Mouse (Mus musculus) CH12.LX (cell line): ENCODE results near the gene Asxl1.

Experiments used
- CTCF ChIP-seq, 2 experiments: IDR thresholded peaks in 1 of 2; conservative IDR thresholded peaks in 1 of 2; 2 replicates each; pipeline ENCODE4 v1.5.1; 2011 to 2012; ENCODE audit warnings: low read depth in 2 of 2, low read length in 2 of 2, improper control_type of control experiment in 1 of 2, inconsistent platforms in 1 of 2, mild to moderate bottlenecking in 1 of 2, moderate library complexity in 1 of 2
- E2F4 ChIP-seq: IDR thresholded peaks from 2 replicates; pipeline ENCODE4 v1.6.1; 2011; ENCODE audit warnings: low read depth, low read length, improper control_type of control experiment; ENCODE audit not compliant: insufficient replicate concordance
- ELF1 ChIP-seq: IDR thresholded peaks from 2 replicates; pipeline ENCODE4 v1.6.1; 2014; ENCODE audit warnings: low read depth, mild to moderate bottlenecking, inconsistent platforms, low read length, improper control_type of control experiment
- EP300 ChIP-seq: IDR thresholded peaks from 2 replicates; pipeline ENCODE4 v1.6.1; 2011; ENCODE audit warnings: low read length, improper control_type of control experiment
- GABPA ChIP-seq: IDR thresholded peaks from 2 replicates; pipeline ENCODE4 v1.6.1; 2012; ENCODE audit warnings: low read depth, low read length, improper control_type of control experiment, inconsistent platforms; ENCODE audit not compliant: insufficient replicate concordance
- MAX ChIP-seq: IDR thresholded peaks from 2 replicates; pipeline ENCODE4 v1.6.1; 2011; ENCODE audit warnings: low read length, improper control_type of control experiment
- NRF1 ChIP-seq: IDR thresholded peaks from 2 replicates; pipeline ENCODE4 v1.6.1; 2014; ENCODE audit warnings: low read depth, mild to moderate bottlenecking, inconsistent platforms, low read length, improper control_type of control experiment, moderate library complexity
- POLR2A ChIP-seq: IDR thresholded peaks from 2 replicates; pipeline ENCODE4 v1.6.1; 2011; ENCODE audit warnings: low read depth, mild to moderate bottlenecking, improper control_type of control experiment, low read length
- POLR2AphosphoS2 ChIP-seq: IDR thresholded peaks from 2 replicates; pipeline ENCODE4 v1.6.1; 2011; ENCODE audit warnings: low read depth, low read length, improper control_type of control experiment
- TCF12 ChIP-seq: IDR thresholded peaks from 2 replicates; pipeline ENCODE4 v1.6.1; 2014; ENCODE audit warnings: low read depth, mild to moderate bottlenecking, inconsistent platforms, low read length, improper control_type of control experiment
- USF2 ChIP-seq: conservative IDR thresholded peaks from 2 replicates; pipeline ENCODE4 v1.6.1; 2011; ENCODE audit warnings: low read depth, low read length, improper control_type of control experiment

GRCm38 (mm10) chr2:153338361-153339350 is 7.0 kb upstream of the Asxl1 start:
- TF ChIP-seq ELF1 = no peak
- TF ChIP-seq CTCF (conservative IDR thresholded peaks at IDR 0.05 in 1 of 2, IDR thresholded peaks at IDR 0.05 in 1 of 2; ENCODE audit: low read depth in 2 of 2, low read length in 2 of 2) = no peak
- TF ChIP-seq POLR2AphosphoS2 = no peak
- no peak for TF ChIP-seq POLR2A
- TF ChIP-seq NRF1 = no peak
- no peak for TF ChIP-seq GABPA
- no peak for TF ChIP-seq E2F4
- no peak for TF ChIP-seq TCF12
- TF ChIP-seq MAX = no peak
- TF ChIP-seq USF2 = no peak
- TF ChIP-seq EP300 = no peak
